Mouse (Mus musculus) retina, postnatal 1 day (tissue): ENCODE measurements at regions not wholly inside any gene's neighbourhood (a gene's known extent, or its start where the extent isn't known, plus 50 kb on each side); places are given as distances from the start of the nearest gene placed in this dataset.

Experiments
- DNase-seq: peaks from one replicate; pipeline ENCODE4 v3.0.0-alpha.2; 2012

GRCm38 (mm10) chr9:67610696-67611095 lies 51.2 kb upstream of the Tln2 start:
- no peak for DNase-seq

- no peak for DNase-seq
Observed at GRCm38 (mm10) chr9:67611676-67612075, 52.2 kb upstream of the Tln2 start.

- DNase-seq: no peak
Observed at GRCm38 (mm10) chr9:67612101-67612500, 52.6 kb upstream of the Tln2 start.

GRCm38 (mm10) chr9:67614068-67614727 lies 54.7 kb upstream of the Tln2 start:
- DNase-seq: no peak

GRCm38 (mm10) chr9:67616207-67616606 lies 56.7 kb upstream of the Tln2 start:
- no peak for DNase-seq

GRCm38 (mm10) chr9:67617341-67618217 lies 58.1 kb upstream of the Tln2 start:
- no peak for DNase-seq

- no peak for DNase-seq
Observed at GRCm38 (mm10) chr9:67620945-67621344, 61.4 kb upstream of the Tln2 start.

- DNase-seq: no peak
Observed at GRCm38 (mm10) chr9:67627196-67627595, 67.7 kb upstream of the Tln2 start.

- no peak for DNase-seq
Observed at GRCm38 (mm10) chr9:67629624-67630023, 70.1 kb upstream of the Tln2 start.

GRCm38 (mm10) chr9:67630173-67630572 lies 70.7 kb upstream of the Tln2 start:
- DNase-seq: no peak

GRCm38 (mm10) chr9:67631741-67632243 lies 72.3 kb upstream of the Tln2 start:
- no peak for DNase-seq

GRCm38 (mm10) chr9:67632521-67633025 lies 73.1 kb upstream of the Tln2 start:
- DNase-seq: peak; percentile 68

GRCm38 (mm10) chr9:67633026-67633741 lies 73.7 kb upstream of the Tln2 start:
- peak; percentile 70 for DNase-seq

- DNase-seq: peak; percentile 83
Observed at GRCm38 (mm10) chr9:67633761-67634441, 74.4 kb upstream of the Tln2 start.

GRCm38 (mm10) chr9:67646820-67647219 lies 87.3 kb upstream of the Tln2 start:
- DNase-seq: no peak

- no peak for DNase-seq
Observed at GRCm38 (mm10) chr9:67664773-67665172, 94.5 kb upstream of the C2cd4b start.

- DNase-seq: peak; percentile 64
Observed at GRCm38 (mm10) chr9:67670261-67671020, 88.8 kb upstream of the C2cd4b start.

- DNase-seq: no peak
Observed at GRCm38 (mm10) chr9:67676906-67677305, 82.3 kb upstream of the C2cd4b start.

- peak; percentile 91 for DNase-seq
Observed at GRCm38 (mm10) chr9:67683367-67683766, 75.9 kb upstream of the C2cd4b start.

- no peak for DNase-seq
Observed at GRCm38 (mm10) chr9:67692396-67692795, 66.8 kb upstream of the C2cd4b start.

- peak; percentile 34 for DNase-seq
Observed at GRCm38 (mm10) chr9:67693716-67694115, 65.5 kb upstream of the C2cd4b start.

- DNase-seq: no peak
Observed at GRCm38 (mm10) chr9:67698796-67699195, 60.4 kb upstream of the C2cd4b start.
